Mouse (Mus musculus): ENCODE data around the gene Unc93a.
"Not testable (repeated sequence)": the region's sequence is repeated elsewhere in the genome, so short reads cannot be mapped to it uniquely, and the experiment has no call there.

Gene Unc93a

GRCm38 (mm10) chr17:13131710-13132109 lies at the start of gene Unc93a:
TSS of gene Unc93a (minus strand) at chr17:13131810.
- not testable (repeated sequence) for DNase-seq

- DNase-seq, result not testable (repeated sequence)
These were observed 48.9 kb upstream of the Unc93a start for GRCm38 (mm10) chr17:13180491-13180890.

DNA sequence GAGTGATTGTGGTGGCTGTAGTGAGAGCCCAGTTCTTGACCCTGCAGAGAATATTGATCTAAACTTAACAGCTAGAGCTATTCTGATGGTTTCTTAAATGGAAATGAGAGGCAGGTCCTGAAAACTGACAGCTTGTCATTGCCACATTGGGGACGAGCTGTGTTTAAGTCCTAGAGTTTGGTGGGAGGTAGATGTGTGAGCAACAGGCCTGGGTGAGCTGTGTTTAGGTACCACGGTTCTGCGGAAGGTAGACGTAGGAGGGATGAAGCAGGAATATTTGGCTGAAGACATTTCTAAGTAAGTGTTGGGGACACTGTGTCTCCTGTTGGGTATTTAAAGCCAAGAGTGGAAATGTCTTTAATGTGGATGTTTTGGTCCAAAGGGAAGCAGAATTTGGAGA lies 47.4 kb upstream of the Unc93a start:
- not testable (repeated sequence) for DNase-seq

DNA sequence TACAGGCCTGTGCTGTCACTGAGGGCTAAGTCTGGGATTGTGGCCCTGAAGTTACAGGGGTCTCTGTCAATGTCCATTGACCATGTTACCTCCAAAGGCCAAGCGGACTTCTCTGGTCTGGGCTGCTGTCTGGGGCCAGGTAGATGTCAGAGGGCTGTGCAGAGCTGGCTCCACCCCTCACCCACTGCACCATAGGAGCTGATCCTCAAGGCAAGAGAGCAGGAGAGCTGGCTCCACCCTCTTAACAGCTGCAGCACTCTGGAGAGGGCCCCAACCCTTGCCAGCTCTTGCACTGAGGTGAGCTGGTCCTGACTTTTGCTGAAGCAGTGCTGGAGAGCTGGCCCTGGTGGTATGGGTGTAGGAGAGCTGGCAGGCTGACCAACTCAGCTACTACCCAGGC lies 46.2 kb upstream of the Unc93a start:
- not testable (repeated sequence) for DNase-seq

GRCm38 (mm10) chr17:13175609-13176008 lies 44.0 kb upstream of the Unc93a start:
- DNase-seq, result not testable (repeated sequence)

DNA sequence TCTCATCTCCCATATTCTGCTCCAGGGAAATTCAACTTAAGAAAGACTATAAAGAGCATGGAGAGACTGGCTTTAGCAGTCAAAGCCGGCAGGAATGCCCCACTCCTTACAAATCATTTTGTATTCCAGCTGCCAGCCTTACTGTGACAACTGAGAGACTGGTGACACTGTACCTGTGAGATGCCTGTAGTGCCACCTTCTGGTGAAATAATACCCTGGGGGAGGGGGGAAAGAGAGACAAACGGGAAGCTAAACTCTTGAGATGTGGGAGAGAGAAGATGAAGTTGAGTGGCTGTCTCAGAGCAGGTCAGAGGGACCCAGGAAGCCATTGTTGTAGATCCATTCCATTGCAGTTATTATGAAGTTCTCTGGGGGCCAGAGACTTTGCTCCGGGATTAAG lies 42.4 kb upstream of the Unc93a start:
- DNase-seq, result peak; percentile 21

GRCm38 (mm10) chr17:13173578-13173977 lies 42.0 kb upstream of the Unc93a start:
- not testable (repeated sequence) for DNase-seq

DNA sequence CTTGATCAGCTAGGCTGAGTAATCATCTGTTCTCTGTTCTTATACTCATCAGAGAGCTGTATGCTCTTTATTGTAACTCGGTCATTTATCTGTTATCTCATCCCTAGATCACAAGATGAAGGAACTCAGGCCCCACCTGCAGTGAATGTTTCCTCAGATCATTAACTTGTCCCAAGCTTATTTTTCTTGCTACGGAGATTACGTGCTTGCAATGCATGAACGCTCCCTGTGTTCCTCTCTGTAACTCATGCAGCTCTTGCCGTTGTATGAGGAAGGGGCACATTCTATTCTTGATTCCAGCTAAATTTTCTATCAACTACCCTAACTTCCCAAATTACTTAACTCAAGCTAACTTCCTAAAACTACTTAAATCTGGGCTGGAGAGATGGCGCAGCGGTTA lies 14.5 kb upstream of the Unc93a start:
- not testable (repeated sequence) for DNase-seq

GRCm38 (mm10) chr17:13144580-13145215 lies 13.1 kb upstream of the Unc93a start:
- not testable (repeated sequence) for DNase-seq

DNA sequence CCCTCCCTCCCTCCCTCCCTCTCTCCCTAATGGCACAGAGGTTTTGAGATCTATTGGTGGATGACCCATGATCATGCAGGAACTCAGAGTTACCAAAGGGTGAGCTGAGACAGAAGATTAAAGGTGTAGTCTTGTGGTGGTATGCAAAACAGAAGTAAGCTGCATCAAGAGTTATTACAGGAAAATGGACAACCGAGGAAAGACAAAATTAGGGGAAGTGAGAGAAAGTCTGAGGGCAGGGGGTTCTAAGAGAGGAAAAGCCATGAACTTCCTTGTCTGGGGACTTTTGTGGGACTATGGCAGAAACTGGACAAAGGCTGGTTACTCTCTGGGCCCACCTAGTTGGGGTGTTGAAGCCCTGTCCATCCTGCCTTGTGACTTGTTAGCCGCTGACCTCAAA lies 11.1 kb upstream of the Unc93a start:
- not testable (repeated sequence) for DNase-seq

- not testable (repeated sequence) for DNase-seq
These were observed 3.7 kb upstream of the Unc93a start for GRCm38 (mm10) chr17:13135356-13135755.

- DNase-seq, result not testable (repeated sequence)
These were observed 742 bp upstream of the Unc93a start for GRCm38 (mm10) chr17:13132352-13132751.

GRCm38 (mm10) chr17:13129737-13130465 lies 1.7 kb downstream of the Unc93a start:
- DNase-seq, result not testable (repeated sequence)

- DNase-seq, result not testable (repeated sequence)
These were observed 2.3 kb downstream of the Unc93a start for GRCm38 (mm10) chr17:13129324-13129723.

- DNase-seq, result not testable (repeated sequence)
These were observed 7.4 kb downstream of the Unc93a start for GRCm38 (mm10) chr17:13124241-13124640.

- not testable (repeated sequence) for DNase-seq
These were observed 8.1 kb downstream of the Unc93a start for GRCm38 (mm10) chr17:13123308-13124038.

GRCm38 (mm10) chr17:13112504-13113291 lies 18.9 kb downstream of the Unc93a start:
- not testable (repeated sequence) for DNase-seq

GRCm38 (mm10) chr17:13106563-13106962 lies 25.0 kb downstream of the Unc93a start:
- not testable (repeated sequence) for DNase-seq

- not testable (repeated sequence) for DNase-seq
These were observed 38.6 kb downstream of the Unc93a start for GRCm38 (mm10) chr17:13092960-13093359.

DNA sequence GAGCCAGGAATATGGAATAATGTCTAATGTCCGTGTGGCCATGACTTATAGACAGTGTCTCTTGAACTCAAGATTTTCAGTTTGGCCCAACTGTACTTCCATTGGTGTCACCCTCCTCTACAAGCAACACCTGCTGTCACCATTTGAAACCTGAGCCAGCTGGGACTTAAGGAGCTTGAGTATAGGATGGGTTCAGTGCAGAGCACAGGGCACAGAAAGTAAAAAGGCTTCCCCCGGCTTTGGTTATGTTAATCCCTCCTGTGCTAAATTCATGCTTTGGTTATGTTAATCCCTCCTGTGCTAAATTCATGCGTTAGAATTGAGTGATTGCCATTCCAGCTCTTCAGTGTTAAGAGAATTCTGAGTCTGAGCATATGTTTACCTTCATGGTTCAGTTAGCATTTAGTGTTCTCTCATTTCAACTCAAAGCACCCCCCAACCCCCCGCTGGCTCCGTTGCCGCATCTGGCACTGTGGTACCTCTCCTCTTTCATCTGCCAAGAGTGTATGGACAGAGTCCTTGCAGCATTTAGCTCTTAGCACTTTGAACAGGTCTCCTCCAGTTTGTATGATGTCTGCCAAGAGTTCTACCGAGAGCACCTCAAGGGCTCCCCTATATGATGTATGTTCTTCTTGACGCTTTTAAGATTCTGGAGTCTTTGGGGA lies 39.4 kb downstream of the Unc93a start:
- DNase-seq, result not testable (repeated sequence)

DNA sequence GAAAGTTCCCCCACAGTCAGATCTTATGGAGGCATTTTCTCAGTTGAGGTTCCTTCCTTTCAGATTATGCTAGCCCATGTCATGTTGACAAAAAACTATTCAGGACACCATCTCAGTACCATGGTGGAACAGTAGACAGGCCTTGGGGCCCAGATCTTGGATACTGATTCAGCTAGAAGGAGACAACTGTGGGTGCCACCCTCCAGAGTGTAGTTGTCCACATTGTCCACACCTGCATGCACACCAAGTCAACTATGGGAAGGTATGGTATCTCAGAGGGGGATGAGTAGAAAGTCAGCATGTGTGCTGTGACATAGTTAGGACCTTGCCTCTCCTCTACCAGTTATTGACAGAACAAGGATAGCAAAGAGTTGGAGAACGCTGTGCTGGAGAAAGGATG lies 40.1 kb downstream of the Unc93a start:
- DNase-seq, result not testable (repeated sequence)

DNA sequence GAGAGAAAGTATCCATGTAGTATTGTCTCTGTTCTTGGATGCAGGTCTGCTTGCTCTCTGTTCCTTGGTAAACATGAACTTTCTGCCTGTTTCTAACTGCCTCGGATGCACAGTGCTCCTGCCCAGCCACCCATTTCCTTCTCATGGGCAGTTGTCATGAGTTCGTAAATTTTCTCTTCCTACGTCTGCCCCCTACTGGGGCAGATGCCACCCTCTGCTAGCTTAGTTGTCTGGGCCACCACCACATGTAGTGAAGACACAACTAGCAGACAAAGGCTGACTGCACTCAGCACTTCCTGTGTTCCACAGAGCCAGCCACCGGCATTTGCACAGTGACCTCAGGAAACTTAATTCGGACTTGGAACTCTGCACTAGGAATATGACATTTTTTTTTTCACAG lies 62.4 kb downstream of the Unc93a start:
- DNase-seq, result not testable (repeated sequence)

Data from thymus, postnatal 14 days (tissue).